Mouse (Mus musculus) thymus, adult 2 months (tissue): ENCODE results near the gene Mapk11.

Source experiments
- CTCF ChIP-seq: fragments of 200-500 bp; IDR thresholded peaks from 2 replicates; pipeline ENCODE4 v1.5.1; 2012; ENCODE audit warnings: mild to moderate bottlenecking, control low read depth, low read length, moderate library complexity, borderline replicate concordance; ENCODE audit not compliant: control insufficient read depth, poor library complexity, insufficient read depth; ENCODE audit errors: extremely low read depth
- POLR2A ChIP-seq: fragments of 200-500 bp; IDR thresholded peaks from 2 replicates; pipeline ENCODE4 v1.6.1; 2012; ENCODE audit warnings: mild to moderate bottlenecking, low read length, control low read depth, moderate library complexity; ENCODE audit not compliant: control insufficient read depth, poor library complexity, insufficient read depth; ENCODE audit errors: extremely low read depth

GRCm38 (mm10) chr15:89136461-89137155 is 12.8 kb downstream of the Mapk11 start:
- TF ChIP-seq POLR2A (no peak), CTCF (no peak)
